Mouse (Mus musculus) thymus, adult 2 months (tissue): ENCODE measurements around the gene Dtd1.

Experiments used
- CTCF ChIP-seq: fragments of 200-500 bp; IDR thresholded peaks from 2 replicates; pipeline ENCODE4 v1.5.1; 2012; ENCODE audit warnings: mild to moderate bottlenecking, control low read depth, low read length, moderate library complexity, borderline replicate concordance; ENCODE audit not compliant: control insufficient read depth, poor library complexity, insufficient read depth; ENCODE audit errors: extremely low read depth
- POLR2A ChIP-seq: fragments of 200-500 bp; IDR thresholded peaks from 2 replicates; pipeline ENCODE4 v1.6.1; 2012; ENCODE audit warnings: mild to moderate bottlenecking, low read length, control low read depth, moderate library complexity; ENCODE audit not compliant: control insufficient read depth, poor library complexity, insufficient read depth; ENCODE audit errors: extremely low read depth

GRCm38 (mm10) chr2:144745266-144745665, 145.6 kb downstream of the Dtd1 start:
- TF ChIP-seq CTCF: no peak
- TF ChIP-seq POLR2A: no peak
